Mouse (Mus musculus): ENCODE measurements around the gene Rsf1. TPM values are rescaled to one million over a fixed set of nuclear protein-coding genes. Genes with fewer than 3 reads are reported as not detected.
A peak's percentile ranks its signal among the peaks of the same experiment; 100 is the strongest.

The Rsf1 gene
- polyA plus RNA-seq, 1 experiment = 3.6 TPM

- Histone ChIP-seq H3K36me3 (ENCODE audit: control insufficient read depth, insufficient read depth) (no peaks in the 10 kb centered on the region), H3K79me3 (ENCODE audit: low read depth) (no peaks in the 10 kb centered on the region), H3K4me3 (ENCODE audit: insufficient read depth, poor library complexity, severe bottlenecking) (no peak overlapping the region), H3K27me3 (ENCODE audit: control insufficient read depth, insufficient read depth, insufficient read length) (no peaks in the 10 kb centered on the region), H3K79me2 (ENCODE audit: control insufficient read depth, insufficient read depth) (no peaks in the 10 kb centered on the region), H3ac (ENCODE audit: control insufficient read depth, insufficient read length, low read depth) (no peak overlapping the region)
- no peak for TF ChIP-seq MYOG (IDR thresholded peaks at IDR 0.05; ENCODE audit: control insufficient read depth, extremely low read depth, insufficient read length)
- TF ChIP-seq FOSL1 (IDR thresholded peaks at IDR 0.05; ENCODE audit: insufficient read depth, low read length, poor library complexity, severe bottlenecking) = no peak
- no peak for TF ChIP-seq CEBPB (IDR thresholded peaks at IDR 0.05; ENCODE audit: low read depth)
- TF ChIP-seq USF1 (IDR thresholded peaks at IDR 0.05; ENCODE audit: low read depth) = no peak
Observed at GRCm38 (mm10) chr7:97563576-97563975, 16.1 kb upstream of the Rsf1 start.

GRCm38 (mm10) chr7:97569372-97569771 lies 10.3 kb upstream of the Rsf1 start:
- TF ChIP-seq CTCF (IDR thresholded peaks at IDR 0.05; ENCODE audit: control insufficient read depth, insufficient read depth, insufficient read length) (no peak), MAX (IDR thresholded peaks at IDR 0.05) (no peak), USF1 (IDR thresholded peaks at IDR 0.05; ENCODE audit: low read depth) (no peak), MYOG (IDR thresholded peaks at IDR 0.05; ENCODE audit: control insufficient read depth, extremely low read depth, insufficient read length) (no peak), FOSL1 (IDR thresholded peaks at IDR 0.05; ENCODE audit: insufficient read depth, low read length, poor library complexity, severe bottlenecking) (no peak), MYOD1 (IDR thresholded peaks at IDR 0.05; ENCODE audit: control insufficient read depth, insufficient read length, low read depth) (no peak), CEBPB (IDR thresholded peaks at IDR 0.05; ENCODE audit: low read depth) (no peak)
- Histone ChIP-seq H3K36me3 (ENCODE audit: control insufficient read depth, insufficient read depth) (no peaks in the 10 kb centered on the region), H3K79me3 (ENCODE audit: low read depth) (no peaks in the 10 kb centered on the region), H3K79me2 (ENCODE audit: control insufficient read depth, insufficient read depth) (no peaks in the 10 kb centered on the region), H3K4me3 (ENCODE audit: insufficient read depth, poor library complexity, severe bottlenecking) (no peak overlapping the region), H3K27me3 (ENCODE audit: control insufficient read depth, insufficient read depth, insufficient read length) (no peaks in the 10 kb centered on the region), H3ac (ENCODE audit: control insufficient read depth, insufficient read length, low read depth) (no peak overlapping the region)

- H3K4me3 ChIP-seq (ENCODE audit: insufficient read depth, poor library complexity, severe bottlenecking) = no peak overlapping the region
- no peaks in the 10 kb centered on the region for H3K27me3 ChIP-seq (ENCODE audit: control insufficient read depth, insufficient read depth, insufficient read length)
- H3K36me3 ChIP-seq (ENCODE audit: control insufficient read depth, insufficient read depth) = no peaks in the 10 kb centered on the region
- H3K79me3 ChIP-seq (ENCODE audit: low read depth) = no peaks in the 10 kb centered on the region
- no peak overlapping the region for H3ac ChIP-seq (ENCODE audit: control insufficient read depth, insufficient read length, low read depth)
- TF ChIP-seq USF1 (IDR thresholded peaks at IDR 0.05; ENCODE audit: low read depth) = no peak
- TF ChIP-seq CTCF (IDR thresholded peaks at IDR 0.05; ENCODE audit: control insufficient read depth, insufficient read depth, insufficient read length) = peak; percentile 17
- H3K79me2 ChIP-seq (ENCODE audit: control insufficient read depth, insufficient read depth) = no peaks in the 10 kb centered on the region
Observed at GRCm38 (mm10) chr7:97570389-97570788, 9.3 kb upstream of the Rsf1 start.

- H3K36me3 ChIP-seq (ENCODE audit: control insufficient read depth, insufficient read depth) = no peaks in the 10 kb centered on the region
- H3K79me2 ChIP-seq (ENCODE audit: control insufficient read depth, insufficient read depth) = peaks cover 37% of the 10 kb centered on the region
- peaks cover 22% of the 10 kb centered on the region for H3K79me3 ChIP-seq (ENCODE audit: low read depth)
- TF ChIP-seq MYOD1 (IDR thresholded peaks at IDR 0.05; ENCODE audit: control insufficient read depth, insufficient read length, low read depth) (peak; percentile 12), MYOG (IDR thresholded peaks at IDR 0.05; ENCODE audit: control insufficient read depth, extremely low read depth, insufficient read length) (no peak)
- peak overlapping the region; percentile 82 for H3K4me3 ChIP-seq (ENCODE audit: insufficient read depth, poor library complexity, severe bottlenecking)
- H3K27me3 ChIP-seq (ENCODE audit: control insufficient read depth, insufficient read depth, insufficient read length) = no peaks in the 10 kb centered on the region
- H3ac ChIP-seq (ENCODE audit: control insufficient read depth, insufficient read length, low read depth) = peak overlapping the region; percentile 46
Observed at GRCm38 (mm10) chr7:97578361-97579066, 1.2 kb upstream of the Rsf1 start.

GRCm38 (mm10) chr7:97579976-97580842 lies 520 bp downstream of the Rsf1 start:
- TF ChIP-seq FOSL1 (IDR thresholded peaks at IDR 0.05; ENCODE audit: insufficient read depth, low read length, poor library complexity, severe bottlenecking) = no peak
- TF ChIP-seq MYOD1 (IDR thresholded peaks at IDR 0.05; ENCODE audit: control insufficient read depth, insufficient read length, low read depth) = no peak
- TF ChIP-seq USF1 (IDR thresholded peaks at IDR 0.05; ENCODE audit: low read depth) = no peak
- no peak for TF ChIP-seq MYOG (IDR thresholded peaks at IDR 0.05; ENCODE audit: control insufficient read depth, extremely low read depth, insufficient read length)
- TF ChIP-seq CEBPB (IDR thresholded peaks at IDR 0.05; ENCODE audit: low read depth) = no peak
- TF ChIP-seq MAX (IDR thresholded peaks at IDR 0.05) = no peak
- TF ChIP-seq CTCF (IDR thresholded peaks at IDR 0.05; ENCODE audit: control insufficient read depth, insufficient read depth, insufficient read length) = no peak
- no peaks in the 10 kb centered on the region for H3K27me3 ChIP-seq (ENCODE audit: control insufficient read depth, insufficient read depth, insufficient read length)
- H3K36me3 ChIP-seq (ENCODE audit: control insufficient read depth, insufficient read depth) = no peaks in the 10 kb centered on the region
- H3K79me2 ChIP-seq (ENCODE audit: control insufficient read depth, insufficient read depth) = peaks cover 54% of the 10 kb centered on the region
- H3K4me3 ChIP-seq (ENCODE audit: insufficient read depth, poor library complexity, severe bottlenecking) = peak overlapping the region; percentile 82
- peaks cover 32% of the 10 kb centered on the region for H3K79me3 ChIP-seq (ENCODE audit: low read depth)
- H3ac ChIP-seq (ENCODE audit: control insufficient read depth, insufficient read length, low read depth) = peak overlapping the region; percentile 88

GRCm38 (mm10) chr7:97580843-97581214 lies 1.1 kb downstream of the Rsf1 start:
- no peaks in the 10 kb centered on the region for H3K36me3 ChIP-seq (ENCODE audit: control insufficient read depth, insufficient read depth)
- peaks cover 60% of the 10 kb centered on the region for H3K79me2 ChIP-seq (ENCODE audit: control insufficient read depth, insufficient read depth)

More at GRCm38 (mm10) chr7:97580843-97581214, 1.1 kb downstream of the Rsf1 start:
- Histone ChIP-seq H3K79me3 (ENCODE audit: low read depth) (peaks cover 32% of the 10 kb centered on the region), H3ac (ENCODE audit: control insufficient read depth, insufficient read length, low read depth) (peak overlapping the region; percentile 44), H3K4me3 (ENCODE audit: insufficient read depth, poor library complexity, severe bottlenecking) (peak overlapping the region; percentile 82), H3K27me3 (ENCODE audit: control insufficient read depth, insufficient read depth, insufficient read length) (no peaks in the 10 kb centered on the region)
- no peak for TF ChIP-seq MYOG (IDR thresholded peaks at IDR 0.05; ENCODE audit: control insufficient read depth, extremely low read depth, insufficient read length)
- TF ChIP-seq MAX (IDR thresholded peaks at IDR 0.05) = no peak
- TF ChIP-seq USF1 (IDR thresholded peaks at IDR 0.05; ENCODE audit: low read depth) = no peak
